Comparison of ENCODE assay signal across 19 mouse cellular contexts in the genomic region with DNA sequence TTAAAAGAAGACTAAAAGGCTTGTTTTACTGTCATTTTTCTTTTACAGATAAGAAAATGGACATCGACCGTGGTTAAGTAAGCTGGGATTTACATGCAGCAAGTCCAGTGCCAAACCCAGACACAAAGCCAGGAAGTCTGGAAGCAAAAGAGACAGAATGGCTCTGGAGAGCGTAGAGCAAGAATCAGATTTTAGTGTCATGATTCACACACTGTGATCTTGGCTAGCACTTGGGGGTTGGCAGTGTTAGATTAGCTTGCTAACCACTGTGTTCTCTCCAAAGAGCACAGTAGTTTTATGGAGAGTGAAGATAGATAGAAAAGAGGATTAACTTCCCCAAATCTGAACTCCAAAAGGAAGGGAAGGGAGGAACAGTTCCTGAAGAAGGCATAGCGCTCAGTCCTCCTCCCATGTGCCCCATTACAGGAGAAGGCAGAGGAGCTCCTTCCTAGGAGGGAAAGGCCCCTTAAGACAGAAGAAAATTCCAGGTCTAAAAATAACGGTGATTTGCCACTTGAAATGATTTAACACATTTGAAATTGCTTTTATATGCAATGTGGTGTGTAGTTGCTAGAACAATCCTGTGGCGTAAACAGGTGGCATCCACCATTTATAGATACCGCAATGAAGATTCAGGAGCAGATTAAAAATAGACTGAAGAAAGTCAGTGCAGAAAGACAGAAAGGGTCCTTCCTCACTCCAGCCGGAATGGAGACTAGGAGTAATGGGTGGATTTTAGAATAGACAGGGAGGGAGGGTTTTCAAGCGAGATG. TPM values are rescaled to one million over a fixed set of nuclear protein-coding genes. Genes with fewer than 3 reads are reported as not detected.
DNase-seq lines count a peak whose midpoint lies in the region; ATAC-seq and TF ChIP-seq lines count a peak whose summit lies in the region.
"Had no signal": no experiment of that assay in that cellular context is flagged by ENCODE, and none has a peak within 500 bp of the region (broad histone marks: within the 10 kb centered on the region; RNA-seq: fewer than 3 reads in every experiment).

No protein-coding gene starts in this region.

- H3K36me3 ChIP-seq in midbrain, embryonic 13.5 days, result no peaks in the 10 kb centered on the region
- H3K36me3 ChIP-seq: embryonic facial prominence, embryonic 15.5 days; forebrain, embryonic 15.5 days; heart, embryonic 10.5 days; hindbrain, embryonic 10.5 days; intestine, embryonic 15.5 days had no signal

- WGBS in midbrain, embryonic 13.5 days, result 90% methylated on average over 9 of the region's 9 CpGs

- no peaks in the 10 kb centered on the region for H3K27me3 ChIP-seq in midbrain, embryonic 13.5 days
- H3K27me3 ChIP-seq: embryonic facial prominence, embryonic 15.5 days; forebrain, embryonic 15.5 days; intestine, embryonic 15.5 days had no signal

- ATAC-seq in midbrain, embryonic 13.5 days, result no peak
- ATAC-seq in inflammation-experienced regulatory T-cells, adult 6 months, result no peak
- ATAC-seq: forebrain, embryonic 15.5 days; intestine, embryonic 15.5 days had no signal

- H3K4me1 ChIP-seq in midbrain, embryonic 13.5 days (replicated peaks), result no peaks in the 10 kb centered on the region
- H3K4me1 ChIP-seq: embryonic facial prominence, embryonic 15.5 days; forebrain, embryonic 15.5 days; hindbrain, embryonic 10.5 days; intestine, embryonic 15.5 days; megakaryocyte, embryonic 14.5 days had no signal

- H3K9me3 ChIP-seq in midbrain, embryonic 13.5 days, result no peaks in the 10 kb centered on the region
- H3K9me3 ChIP-seq: embryonic facial prominence, embryonic 15.5 days; forebrain, embryonic 15.5 days; heart, embryonic 10.5 days; hindbrain, embryonic 10.5 days; intestine, embryonic 15.5 days had no signal

- H3K4me2 ChIP-seq in midbrain, embryonic 13.5 days (replicated peaks), result no peak overlapping the region
- H3K4me2 ChIP-seq: embryonic facial prominence, embryonic 15.5 days; forebrain, embryonic 15.5 days; intestine, embryonic 15.5 days had no signal

- H3K4me3 ChIP-seq in gastrocnemius, adult 2 months, result no peak overlapping the region
- H3K4me3 ChIP-seq in midbrain, embryonic 13.5 days (replicated peaks), result no peak overlapping the region
- H3K4me3 ChIP-seq: embryonic facial prominence, embryonic 15.5 days; forebrain, embryonic 15.5 days; heart, embryonic 10.5 days; hindbrain, embryonic 10.5 days; intestine, embryonic 15.5 days; megakaryocyte, embryonic 14.5 days had no signal

- no peak for TF ChIP-seq CTCF in gastrocnemius, adult 2 months (IDR thresholded peaks at IDR 0.05)

- DNase-seq in adrenal gland, adult 2 months, result peak; percentile 17
- no peak for DNase-seq in adrenal gland, postnatal 25 days
- peak; percentile 34 for DNase-seq in gastrocnemius, adult 2 months
- no peak for DNase-seq in gastrocnemius, postnatal 10 days
- peak; percentile 37 for DNase-seq in urinary bladder, postnatal 14 days (ENCODE audit: low spot score)
- no peak for DNase-seq in urinary bladder, postnatal 10 days (ENCODE audit: low spot score)
- DNase-seq: kidney, postnatal 36 days; liver; lung, adult 2 months; thymus, postnatal 14 days had no signal

- H3K9ac ChIP-seq in midbrain, embryonic 13.5 days (replicated peaks), result no peak overlapping the region
- H3K9ac ChIP-seq: embryonic facial prominence, embryonic 15.5 days; forebrain, embryonic 15.5 days; intestine, embryonic 15.5 days had no signal

- no peak overlapping the region for H3K27ac ChIP-seq in gastrocnemius, adult 2 months
- H3K27ac ChIP-seq in midbrain, embryonic 13.5 days, result no peak overlapping the region
- H3K27ac ChIP-seq: embryonic facial prominence, embryonic 15.5 days; forebrain, embryonic 15.5 days; heart, embryonic 10.5 days; hindbrain, embryonic 10.5 days; intestine, embryonic 15.5 days had no signal

- intact Hi-C loops in gastrocnemius, adult 2 months (cut with DNase I), result no loop called here

RNA-seq across cellular contexts. Expression of gene Fam216b, which starts 22.7 kb away (rescaled TPM):
- not detected for total RNA-seq in adrenal gland, adult 2 months (2021)
- polyA plus RNA-seq in adrenal gland, adult 2 months (2012; rRNA removed), result not detected in 2 replicates
- total RNA-seq in adrenal gland, postnatal 25 days (2021), result not detected in 2 replicates
- not detected for total RNA-seq in gastrocnemius, adult 2 months (2021)
- not detected for total RNA-seq in gastrocnemius, postnatal 10 days (2021)
- polyA plus RNA-seq in midbrain, embryonic 13.5 days (2015; fragmentation: Nextera tagmentation; extraction: Ambion mirVana), result not detected in 2 replicates
- polyA plus RNA-seq in inflammation-experienced regulatory T-cells, adult 6 months (2017; shearing (Covaris generic)), result not detected
- total RNA-seq: adrenal gland, postnatal 36 days had no signal
- polyA plus RNA-seq: heart, embryonic 10.5 days; hindbrain, embryonic 10.5 days; intestine, embryonic 15.5 days had no signal

Comparison
In these comparisons a context has a peak if more than half of its experiments do, and no peak if none do; other contexts are left out.
1. DNase-seq: peak in adrenal gland, adult 2 months (single experiment), gastrocnemius, adult 2 months (single experiment) and urinary bladder, postnatal 14 days (single experiment); none in adrenal gland, postnatal 25 days (single experiment), gastrocnemius, postnatal 10 days (single experiment) and urinary bladder, postnatal 10 days (single experiment).